Mouse (Mus musculus): ENCODE results near the gene Sval3. TPM values are rescaled to one million over a fixed set of nuclear protein-coding genes. Genes with fewer than 3 reads are reported as not detected.

Sval3 gene
- not detected for polyA plus RNA-seq (2017; shearing (Covaris generic))

DNA sequence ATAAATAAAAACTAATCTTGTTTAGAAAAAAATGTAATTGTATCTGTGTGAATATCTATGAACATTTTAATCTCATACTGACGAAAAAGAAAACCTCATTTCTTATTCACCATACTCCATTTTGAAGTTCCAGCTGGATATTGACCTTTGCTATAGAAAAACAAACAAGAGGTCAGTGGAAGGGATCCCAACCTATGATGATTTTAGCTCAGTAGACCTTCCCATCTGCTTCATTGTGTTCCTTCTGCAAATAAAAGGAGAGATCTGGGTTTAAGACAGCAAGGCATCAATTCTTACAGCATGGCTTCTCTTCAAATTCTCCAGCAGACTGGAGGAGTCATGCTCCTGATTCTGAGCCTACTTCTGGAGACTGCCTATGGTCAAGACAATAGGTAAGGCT lies at the start of gene Sval3:
Gene Sval3 (plus strand): TSS at position 301 of the 400 bp plus-strand sequence.
- ATAC-seq = no peak

DNA sequence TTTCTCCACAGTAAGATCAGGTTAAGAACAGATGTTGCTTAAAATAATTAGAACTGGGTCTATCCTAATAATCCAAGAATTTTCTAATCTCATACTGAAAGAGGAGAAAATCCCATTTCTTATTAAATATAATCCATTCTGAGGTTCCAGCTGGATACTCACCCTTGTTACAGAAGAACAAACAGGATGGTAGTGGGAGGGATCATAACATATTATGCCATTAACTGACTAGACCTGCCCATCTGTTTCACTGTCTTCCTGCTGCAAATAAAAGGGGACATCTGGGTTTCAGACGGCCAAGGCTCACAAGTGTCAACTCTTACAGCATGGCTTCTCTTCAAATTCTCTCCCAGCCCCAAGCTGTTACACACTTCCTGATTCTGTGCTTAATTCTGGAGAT lies 16.6 kb upstream of the Sval3 start, which contains the start of gene Sval1:
Gene Sval1 (plus strand): TSS at position 301 of the 400 bp plus-strand sequence.
- ATAC-seq = no peak

Other genes starting within 250 kb of the Sval3 start
- under 1 TPM in 1 of 2 experiments, not detected in 1; 0.12 TPM for gene Olfr459, start 193.0 kb upstream of the Sval3 start, polyA plus RNA-seq (2017; shearing (Covaris generic))
- not detected for gene Pip, start 120.6 kb upstream of the Sval3 start, polyA plus RNA-seq (2017; shearing (Covaris generic))
- not detected for gene Sval2, start 115.2 kb upstream of the Sval3 start, polyA plus RNA-seq (2017; shearing (Covaris generic))
- not detected for gene Sval1, start 16.5 kb upstream of the Sval3 start, polyA plus RNA-seq (2017; shearing (Covaris generic))
- gene Sva, start 70.3 kb downstream of the Sval3 start, polyA plus RNA-seq (2017; shearing (Covaris generic)) = not detected
- under 1 TPM in 1 of 2 experiments, not detected in 1; 0.36 TPM for gene Tas2r139, start 172.8 kb downstream of the Sval3 start, polyA plus RNA-seq (2017; shearing (Covaris generic))
- not detected for gene Tas2r144, start 247.2 kb downstream of the Sval3 start, polyA plus RNA-seq (2017; shearing (Covaris generic))